Comparison of ENCODE assay signal across 8 mouse cellular contexts in genomic region chr11:53706934-53707717, GRCm38 (mm10). TPM values are rescaled to one million over a fixed set of nuclear protein-coding genes. Genes with fewer than 3 reads are reported as not detected.
DNase-seq lines count a peak whose midpoint lies in the region; ATAC-seq and TF ChIP-seq lines count a peak whose summit lies in the region.

Rad50 (minus strand) TSS chr11:53707319.

- H3K36me3 ChIP-seq in MEL (ENCODE audit: control insufficient read depth in 1 of 2, insufficient read depth in 2 of 2, low read length in 2 of 2): peaks cover 8 to 25% of the 10 kb centered on the region in 2 experiments
- no peaks in the 10 kb centered on the region for H3K36me3 ChIP-seq in forebrain, postnatal 0 days (ENCODE audit: insufficient read depth)
- H3K36me3 ChIP-seq in lung, embryonic 15.5 days: peaks cover 5% of the 10 kb centered on the region; the same call in 1 of the 2 replicates

- TF ChIP-seq POLR2A in MEL (IDR thresholded peaks at IDR 0.05; ENCODE audit: control insufficient read depth in 1 of 2, insufficient read depth in 1 of 2, low read depth in 1 of 2, low read length in 2 of 2, poor library complexity in 1 of 2): peak; percentile 91 to 98
- peak; percentile 65 for TF ChIP-seq POLR2A in cerebellum, adult 2 months (IDR thresholded peaks at IDR 0.05; ENCODE audit: borderline replicate concordance, insufficient read depth, low read length)

- WGBS in cerebellum, adult 2 months: 3% methylated on average over 55 of the region's 55 CpGs
- WGBS in forebrain, postnatal 0 days: 4% methylated on average over 55 of the region's 55 CpGs
- 3% methylated on average over 55 of the region's 55 CpGs for WGBS in lung, embryonic 15.5 days

- no peak for TF ChIP-seq CTCF in MEL (IDR thresholded peaks at IDR 0.05 in 2 of 3, conservative IDR thresholded peaks at IDR 0.05 in 1 of 3; ENCODE audit: control insufficient read depth in 1 of 3, insufficient read depth in 1 of 3, low read depth in 2 of 3, low read length in 3 of 3, poor library complexity in 1 of 3, severe bottlenecking in 1 of 3)
- no peak for TF ChIP-seq CTCF in cerebellum, adult 2 months (IDR thresholded peaks at IDR 0.05; ENCODE audit: borderline replicate concordance, insufficient read depth, low read depth, low read length)
- no peak; the same call in 1 of the 2 replicates for TF ChIP-seq CTCF in forebrain, postnatal 0 days (IDR thresholded peaks at IDR 0.05; ENCODE audit: low read depth)

- TF ChIP-seq EP300 in MEL (IDR thresholded peaks at IDR 0.05; ENCODE audit: low read depth in 1 of 2, low read length in 2 of 2): no peak

- H3K79me2 ChIP-seq in MEL (ENCODE audit: control insufficient read depth, insufficient read depth, low read length, poor library complexity): peaks cover 17% of the 10 kb centered on the region

- TF ChIP-seq RAD21 in MEL (IDR thresholded peaks at IDR 0.05; ENCODE audit: low read depth, low read length): no peak

- H3K9me3 ChIP-seq in MEL (replicated peaks; ENCODE audit: insufficient read depth, low read length): no peaks in the 10 kb centered on the region
- no peaks in the 10 kb centered on the region for H3K9me3 ChIP-seq in forebrain, postnatal 0 days (ENCODE audit: low read length)
- no peaks in the 10 kb centered on the region for H3K9me3 ChIP-seq in lung, embryonic 15.5 days

- H3K4me1 ChIP-seq in MEL (ENCODE audit: control insufficient read depth in 1 of 2, insufficient read depth in 2 of 2, low read length in 2 of 2): peaks cover 3 to 10% of the 10 kb centered on the region in 2 experiments
- H3K4me1 ChIP-seq in cerebellum, adult 2 months (ENCODE audit: control insufficient read depth, insufficient read depth, low read length): peaks cover 3% of the 10 kb centered on the region; the same call in 1 of the 2 replicates
- 0 out of 2 replicates have a peak, but pooled peaks cover 3% of the 10 kb centered on the region for H3K4me1 ChIP-seq in forebrain, postnatal 0 days (ENCODE audit: insufficient read depth)
- H3K4me1 ChIP-seq in lung, embryonic 15.5 days: peaks cover 10% of the 10 kb centered on the region

- H3K27me3 ChIP-seq in MEL (ENCODE audit: control insufficient read depth in 1 of 2, insufficient read depth in 2 of 2, low read length in 2 of 2): no peaks in the 10 kb centered on the region
- H3K27me3 ChIP-seq in cerebellum, adult 2 months (ENCODE audit: control insufficient read depth, insufficient read depth, low read length): no peaks in the 10 kb centered on the region
- no peaks in the 10 kb centered on the region for H3K27me3 ChIP-seq in forebrain, postnatal 0 days (ENCODE audit: insufficient read depth, low read length)
- no peaks in the 10 kb centered on the region for H3K27me3 ChIP-seq in lung, embryonic 15.5 days

- peak; percentile 97 for ATAC-seq in forebrain, postnatal 0 days
- peak; percentile 95 for ATAC-seq in lung, embryonic 15.5 days (ENCODE audit: borderline replicate concordance, extremely low read depth, low FRiP score, low TSS enrichment)

- H3K4me3 ChIP-seq in MEL (ENCODE audit: control insufficient read depth in 1 of 2, insufficient read depth in 1 of 2, low read depth in 2 of 2, low read length in 2 of 2): peak within 1 kb of the TSS; percentile 68 to 88
- peak within 1 kb of the TSS; percentile 76 for H3K4me3 ChIP-seq in cerebellum, adult 2 months (replicated peaks; ENCODE audit: insufficient read depth, low read depth, low read length)
- peak within 1 kb of the TSS; percentile 77 for H3K4me3 ChIP-seq in forebrain, postnatal 0 days (ENCODE audit: low read depth, low read length)
- H3K4me3 ChIP-seq in lung, embryonic 15.5 days: peak within 1 kb of the TSS; percentile 90

- H3K9ac ChIP-seq in MEL (ENCODE audit: control insufficient read depth, low read depth, low read length, poor library complexity, severe bottlenecking): peak within 1 kb of the TSS; percentile 94
- peak within 1 kb of the TSS; percentile 60 for H3K9ac ChIP-seq in forebrain, postnatal 0 days
- peak within 1 kb of the TSS; percentile 91 for H3K9ac ChIP-seq in lung, embryonic 15.5 days

- peak; percentile 98 for DNase-seq in MEL (ENCODE audit: low read depth, low spot score)
- peak; percentile 85 to 87 for DNase-seq in cerebellum, adult 2 months
- peak; percentile 90 for DNase-seq in forebrain, postnatal 0 days
- peak; percentile 90 for DNase-seq in heart, postnatal 4 days
- peak; percentile 83 to 88 for DNase-seq in layer of hippocampus, adult 8-10 months (ENCODE audit: low spot score in 2 of 2)
- peak; percentile 88 for DNase-seq in ovary, adult 18-20 months (ENCODE audit: low spot score)
- DNase-seq in thymus, postnatal 0 days (ENCODE audit: low spot score): peak; percentile 93

- H3K27ac ChIP-seq in MEL (ENCODE audit: control insufficient read depth, low read depth, low read length): peak within 1 kb of the TSS; percentile 97
- H3K27ac ChIP-seq in cerebellum, adult 2 months (ENCODE audit: insufficient read depth, low read length): no peak within 1 kb of the TSS
- H3K27ac ChIP-seq in forebrain, postnatal 0 days (ENCODE audit: low read depth, low read length): peak within 1 kb of the TSS; percentile 60
- peak within 1 kb of the TSS; percentile 94 for H3K27ac ChIP-seq in lung, embryonic 15.5 days

- peak within 1 kb of the TSS; percentile 83 for H3K4me2 ChIP-seq in forebrain, postnatal 0 days (ENCODE audit: low read depth)
- H3K4me2 ChIP-seq in lung, embryonic 15.5 days: peak within 1 kb of the TSS; percentile 87

TF ChIP-seq in MEL, 35 proteins besides CTCF, POLR2A, EP300 and RAD21 (continues in another document):
- TF ChIP-seq SIN3A (IDR thresholded peaks at IDR 0.05; ENCODE audit: low read length): peak; percentile 93
- TF ChIP-seq USF2 (IDR thresholded peaks at IDR 0.05; ENCODE audit: borderline replicate concordance in 1 of 2, insufficient read depth in 1 of 2, low read depth in 1 of 2, low read length in 2 of 2): peak; percentile 70 to 92; a peak in 3 of 4 replicates
- TF ChIP-seq MAFK (IDR thresholded peaks at IDR 0.05; ENCODE audit: borderline replicate concordance, low read depth, low read length): no peak
- TF ChIP-seq CHD2 (IDR thresholded peaks at IDR 0.05; ENCODE audit: low read length): no peak
- TF ChIP-seq POLR2AphosphoS2 (IDR thresholded peaks at IDR 0.05; ENCODE audit: low read length): peak; percentile 99
- TF ChIP-seq JUND (IDR thresholded peaks at IDR 0.05; ENCODE audit: low read depth, low read length): no peak
- TF ChIP-seq E2F4 (IDR thresholded peaks at IDR 0.05; ENCODE audit: borderline replicate concordance, low read depth, low read length): peak; percentile 93
- TF ChIP-seq TCF12 (IDR thresholded peaks at IDR 0.05; ENCODE audit: low read depth, low read length): peak; percentile 77
- peak; percentile 99 for TF ChIP-seq NELFE (IDR thresholded peaks at IDR 0.05; ENCODE audit: low read depth, low read length)
- no peak for TF ChIP-seq SMC3 (IDR thresholded peaks at IDR 0.05; ENCODE audit: low read depth, low read length)
- no peak for TF ChIP-seq MEF2A (IDR thresholded peaks at IDR 0.05; ENCODE audit: extremely low read depth, insufficient replicate concordance, low read depth, low read length, poor library complexity, severe bottlenecking)
- TF ChIP-seq TBP (IDR thresholded peaks at IDR 0.05; ENCODE audit: low read depth, low read length): peak; percentile 96
- TF ChIP-seq TAL1 (IDR thresholded peaks at IDR 0.05; ENCODE audit: low read length): no peak
- TF ChIP-seq MAZ (IDR thresholded peaks at IDR 0.05; ENCODE audit: low read depth, low read length): no peak
- TF ChIP-seq ZC3H11A (IDR thresholded peaks at IDR 0.05; ENCODE audit: low read depth, low read length): no peak
- TF ChIP-seq ZNF384 (IDR thresholded peaks at IDR 0.05; ENCODE audit: low read depth, low read length): peak; percentile 49; the same call in 1 of the 2 replicates
- TF ChIP-seq HCFC1 (IDR thresholded peaks at IDR 0.05; ENCODE audit: low read depth, low read length): peak; percentile 82
- TF ChIP-seq USF1 (IDR thresholded peaks at IDR 0.05; ENCODE audit: low read depth, low read length): peak; percentile 96
- peak; percentile 57; the same call in 1 of the 2 replicates for TF ChIP-seq ETS1 (IDR thresholded peaks at IDR 0.05; ENCODE audit: low read depth, low read length)
- TF ChIP-seq UBTF (IDR thresholded peaks at IDR 0.05; ENCODE audit: borderline replicate concordance, insufficient read depth, low read depth, low read length): no peak
- peak; percentile 95 for TF ChIP-seq MAX (IDR thresholded peaks at IDR 0.05; ENCODE audit: low read length)
- TF ChIP-seq GATA1 (IDR thresholded peaks at IDR 0.05; ENCODE audit: low read depth, low read length): peak; percentile 36; the same call in 1 of the 2 replicates
- TF ChIP-seq ZKSCAN1 (IDR thresholded peaks at IDR 0.05; ENCODE audit: low read depth, low read length): no peak
- TF ChIP-seq MYC (IDR thresholded peaks at IDR 0.05; ENCODE audit: low read depth, low read length): peak; percentile 95
- no peak for TF ChIP-seq GABPA (IDR thresholded peaks at IDR 0.05; ENCODE audit: low read depth, low read length)
- peak; percentile 91 for TF ChIP-seq MXI1 (IDR thresholded peaks at IDR 0.05; ENCODE audit: low read depth, low read length)
- TF ChIP-seq ELF1 (IDR thresholded peaks at IDR 0.05; ENCODE audit: low read depth, low read length): no peak; the same call in none of the 2 replicates
- no peak for TF ChIP-seq NRF1 (IDR thresholded peaks at IDR 0.05; ENCODE audit: insufficient read depth, low read depth, low read length, poor library complexity, severe bottlenecking)
- peak; percentile 95 for TF ChIP-seq ZMIZ1 (IDR thresholded peaks at IDR 0.05; ENCODE audit: low read depth, low read length)
- TF ChIP-seq MYB (IDR thresholded peaks at IDR 0.05; ENCODE audit: low read depth, low read length): no peak
- 0 out of 2 replicates have a peak, but pooled peaks have one; percentile 62 for TF ChIP-seq BHLHE40 (IDR thresholded peaks at IDR 0.05; ENCODE audit: borderline replicate concordance, low read depth, low read length)

RNA-seq across cellular contexts. Expression of gene Rad50, which starts in this region (rescaled TPM):
- 41.2 and 44.6 TPM in 2 replicates for total RNA-seq in MEL (2012; rRNA removed)
- 100 to 1,000 TPM in 1 of 2 experiments, 10 to 100 TPM in 1; 32.6 to 447 TPM for polyA plus RNA-seq in MEL (2012; ENCODE audit: insufficient read depth in 1 of 2, insufficient read length in 2 of 2, low read depth in 1 of 2, low replicate concordance in 2 of 2, missing spikeins in 1 of 2)
- polyA plus RNA-seq in cerebellum, adult 2 months (2012; rRNA removed): 5.4 TPM in 2 replicates
- total RNA-seq in forebrain, postnatal 0 days (2014; rRNA removed): 7.1 and 9.2 TPM in 2 replicates
- polyA plus RNA-seq in forebrain, postnatal 0 days (2015; fragmentation: Nextera tagmentation; extraction: Ambion mirVana): 8.6 and 11.8 TPM in 2 replicates
- total RNA-seq in heart, postnatal 4 days (2021): 10 to 100 TPM; 13.0 to 13.5 TPM
- 10 to 100 TPM; 11.3 to 15.9 (median 13.0) TPM for total RNA-seq in layer of hippocampus, adult 8-10 months (2022)
- polyA plus RNA-seq in lung, embryonic 15.5 days (2015; fragmentation: Nextera tagmentation; extraction: Ambion mirVana): 33.4 and 33.5 TPM in 2 replicates
- 40.0 and 44.8 TPM in 2 replicates for polyA plus RNA-seq in thymus, postnatal 0 days (2015; fragmentation: Nextera tagmentation; extraction: Ambion mirVana)
